Mouse (Mus musculus) heart, postnatal 0 days (tissue): ENCODE data around the gene Obsl1. TPM values are rescaled to one million over a fixed set of nuclear protein-coding genes. Genes with fewer than 3 reads are reported as not detected.

Source experiments
- ATAC-seq: fragments of 200-750 bp; cut with Nextera tagmentation; 2 replicates; pipeline ENCODE4 v1.8.0; 2017; ENCODE audit warnings: low read depth, moderate number of reproducible peaks, moderate library complexity; ENCODE audit not compliant: insufficient read depth
- DNase-seq: peaks from one replicate; pipeline ENCODE4 v3.0.0-alpha.2; 2016; ENCODE audit warnings: low spot score
- H3K27ac ChIP-seq: fragments of 300-500 bp; sonication (generic); 2 replicates; pipeline ENCODE4 v1.5.1; 2014; ENCODE audit warnings: low read depth, mild to moderate bottlenecking
- H3K27me3 ChIP-seq: fragments of 300-500 bp; sonication (generic); 2 replicates; pipeline ENCODE4 v1.6.1; 2014; ENCODE audit warnings: low read length, mixed read lengths; ENCODE audit not compliant: control insufficient read depth, insufficient read depth
- H3K36me3 ChIP-seq: fragments of 300-500 bp; sonication (generic); replicated peaks from 2 replicates; pipeline ENCODE4 v1.6.1; 2014; ENCODE audit warnings: low read length, mixed read lengths; ENCODE audit not compliant: control insufficient read depth, insufficient read depth
- H3K4me1 ChIP-seq: fragments of 300-500 bp; sonication (generic); 2 replicates; pipeline ENCODE4 v1.6.1; 2014; ENCODE audit warnings: antibody characterized with exemption; ENCODE audit not compliant: control insufficient read depth, insufficient read depth
- H3K4me2 ChIP-seq: fragments of 300-500 bp; sonication (generic); 2 replicates; pipeline ENCODE4 v1.6.1; 2014; ENCODE audit warnings: low read depth, mild to moderate bottlenecking, low read length, moderate library complexity
- H3K4me3 ChIP-seq: fragments of 300-500 bp; sonication (generic); 2 replicates; pipeline ENCODE4 v1.5.1; 2014; ENCODE audit warnings: low read depth, low read length
- H3K9ac ChIP-seq: fragments of 300-500 bp; sonication (generic); replicated peaks from 2 replicates; pipeline ENCODE4 v1.6.1; 2014; ENCODE audit warnings: low read depth, low read length, mixed read lengths
- H3K9me3 ChIP-seq: fragments of 300-500 bp; sonication (generic); replicated peaks from 2 replicates; pipeline ENCODE4 v1.6.1; 2016; ENCODE audit warnings: low read length; ENCODE audit not compliant: control insufficient read depth
- CTCF ChIP-seq: IDR thresholded peaks from 2 replicates; pipeline ENCODE4 v1.5.1; 2016; ENCODE audit warnings: antibody characterized with exemption, control low read depth, low read depth
- EP300 ChIP-seq: IDR thresholded peaks from 2 replicates; pipeline ENCODE4 v1.6.1; 2016; ENCODE audit warnings: antibody characterized with exemption, low read depth
- WGBS: fragments of 180-500 bp; shearing (Covaris S2); extraction: QIAGEN DNeasy Blood & Tissue Kit; methylation state at CpG from one replicate; pipeline ENCODE4 v1.1.7; 2014; 5-methylcytosine and 5-hydroxymethylcytosine counted together
- polyA plus RNA-seq: library from polyadenylated mRNA; unstranded; fragments of >200 nt; fragmentation: Nextera tagmentation; extraction: Ambion mirVana; gene quantifications from 2 replicates; pipeline ENCODE4 v1.2.1, GENCODE M21; 2015
- total RNA-seq: library from RNA; depleted of rRNA; stranded (reverse); fragments of >200 nt; gene quantifications from 2 replicates; pipeline ENCODE4 v1.2.3, GENCODE M21; 2014; ENCODE audit warnings: low replicate concordance; rRNA removed

Obsl1 gene
- 293 and 367 TPM in 2 replicates for total RNA-seq
- 45.8 and 46.8 TPM in 2 replicates for polyA plus RNA-seq

GRCm38 (mm10) chr1:75505956-75506831 lies at the start of gene Obsl1:
TSS of gene Obsl1 (minus strand) at chr1:75506452.
- peaks cover 21% of the 10 kb centered on the region for H3K36me3 ChIP-seq
- peak within 1 kb of the TSS; percentile 90 for H3K4me2 ChIP-seq
- peak; percentile 87 for ATAC-seq

GRCm38 (mm10) chr1:75555680-75556079 lies 49.4 kb upstream of the Obsl1 start:
- no peak overlapping the region for H3K4me2 ChIP-seq
- H3K27me3 ChIP-seq = no peaks in the 10 kb centered on the region
- H3K4me3 ChIP-seq = no peak overlapping the region
- peaks cover 61% of the 10 kb centered on the region for H3K36me3 ChIP-seq
- TF ChIP-seq CTCF (no peak), EP300 (no peak)
- no peak overlapping the region for H3K9ac ChIP-seq
- H3K27ac ChIP-seq = no peak overlapping the region
- 0 out of 2 replicates have a peak, but pooled peaks cover 6% of the 10 kb centered on the region for H3K4me1 ChIP-seq
- no peak for DNase-seq
- no peaks in the 10 kb centered on the region for H3K9me3 ChIP-seq
- no peak for ATAC-seq
- 69% methylated on average over 7 of the region's 7 CpGs for WGBS

More at GRCm38 (mm10) chr1:75505956-75506831, at the start of gene Obsl1:
- no peaks in the 10 kb centered on the region for H3K9me3 ChIP-seq
- H3K27ac ChIP-seq = peak within 1 kb of the TSS; percentile 98
- H3K4me3 ChIP-seq = peak within 1 kb of the TSS; percentile 82
- H3K4me1 ChIP-seq = peaks cover 53% of the 10 kb centered on the region
- WGBS = under 1% methylated on average over 65 of the region's 65 CpGs
- TF ChIP-seq EP300 (peak; percentile 79), CTCF (no peak)
- DNase-seq = peak; percentile 93
- peak within 1 kb of the TSS; percentile 97 for H3K9ac ChIP-seq
- H3K27me3 ChIP-seq = no peaks in the 10 kb centered on the region

DNA sequence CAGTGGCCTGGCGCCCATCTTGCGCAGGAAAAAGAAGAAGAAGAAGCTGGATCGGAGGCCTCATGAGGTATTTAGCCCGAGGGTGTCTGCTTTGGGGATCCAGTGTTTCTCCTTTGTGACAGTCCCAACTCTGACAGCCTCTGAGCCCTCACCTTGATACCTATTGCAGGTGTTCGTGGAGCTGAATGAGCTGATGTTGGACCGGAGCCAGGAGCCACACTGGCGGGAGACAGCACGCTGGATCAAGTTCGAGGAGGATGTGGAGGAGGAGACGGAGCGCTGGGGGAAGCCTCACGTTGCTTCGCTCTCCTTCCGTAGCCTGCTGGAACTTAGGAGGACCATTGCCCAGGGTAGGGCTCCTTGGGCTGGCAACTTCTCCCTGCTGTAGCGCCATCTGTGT lies 44.3 kb upstream of the Obsl1 start:
- no peak overlapping the region for H3K4me3 ChIP-seq
- no peak for ATAC-seq

GRCm38 (mm10) chr1:75549289-75550279 lies 43.3 kb upstream of the Obsl1 start:
- Histone ChIP-seq H3K36me3 (peaks cover 39% of the 10 kb centered on the region), H3K9ac (peak overlapping the region; percentile 53), H3K27me3 (no peaks in the 10 kb centered on the region), H3K27ac (peak overlapping the region; percentile 92), H3K4me2 (peak overlapping the region; percentile 42), H3K4me1 (peaks cover 18% of the 10 kb centered on the region), H3K9me3 (no peaks in the 10 kb centered on the region), H3K4me3 (0 out of 2 replicates have a peak overlapping the region, but pooled peaks have one; percentile 3)
- peak; percentile 66 for ATAC-seq
- WGBS = 43% methylated on average over 17 of the region's 17 CpGs
- TF ChIP-seq EP300 (peak; percentile 75; the same call in 1 of the 2 replicates), CTCF (peak; percentile 7; the same call in 1 of the 2 replicates)
- peak; percentile 73 for DNase-seq

More for the DNA sequence above, 44.3 kb upstream of the Obsl1 start:
- Histone ChIP-seq H3K4me1 (peaks cover 14% of the 10 kb centered on the region), H3K27me3 (no peaks in the 10 kb centered on the region), H3K9ac (no peak overlapping the region), H3K4me2 (no peak overlapping the region), H3K9me3 (no peaks in the 10 kb centered on the region), H3K36me3 (peaks cover 49% of the 10 kb centered on the region), H3K27ac (no peak overlapping the region)
- DNase-seq = no peak
- WGBS = 78% methylated on average over 15 of the region's 15 CpGs
- no peak for TF ChIP-seq CTCF
- no peak for TF ChIP-seq EP300

GRCm38 (mm10) chr1:75548871-75549270 lies 42.6 kb upstream of the Obsl1 start:
- ATAC-seq (no peak), DNase-seq (no peak)
- Histone ChIP-seq H3K9me3 (no peaks in the 10 kb centered on the region), H3K27ac (peak overlapping the region; percentile 92), H3K4me2 (no peak overlapping the region), H3K9ac (no peak overlapping the region), H3K36me3 (peaks cover 32% of the 10 kb centered on the region), H3K27me3 (no peaks in the 10 kb centered on the region), H3K4me1 (peaks cover 18% of the 10 kb centered on the region), H3K4me3 (no peak overlapping the region)
- no peak for TF ChIP-seq CTCF
- no peak for TF ChIP-seq EP300
- WGBS = 77% methylated on average over 17 of the region's 17 CpGs
